Mouse (Mus musculus): ENCODE measurements at regions not wholly inside any gene's neighbourhood (a gene's known extent, or its start where the extent isn't known, plus 50 kb on each side); places are given as distances from the start of the nearest gene placed in this dataset.

- no peak for DNase-seq
Measured at GRCm38 (mm10) chr1:130309746-130310145, 113.1 kb downstream of the Cd55b start.

DNA sequence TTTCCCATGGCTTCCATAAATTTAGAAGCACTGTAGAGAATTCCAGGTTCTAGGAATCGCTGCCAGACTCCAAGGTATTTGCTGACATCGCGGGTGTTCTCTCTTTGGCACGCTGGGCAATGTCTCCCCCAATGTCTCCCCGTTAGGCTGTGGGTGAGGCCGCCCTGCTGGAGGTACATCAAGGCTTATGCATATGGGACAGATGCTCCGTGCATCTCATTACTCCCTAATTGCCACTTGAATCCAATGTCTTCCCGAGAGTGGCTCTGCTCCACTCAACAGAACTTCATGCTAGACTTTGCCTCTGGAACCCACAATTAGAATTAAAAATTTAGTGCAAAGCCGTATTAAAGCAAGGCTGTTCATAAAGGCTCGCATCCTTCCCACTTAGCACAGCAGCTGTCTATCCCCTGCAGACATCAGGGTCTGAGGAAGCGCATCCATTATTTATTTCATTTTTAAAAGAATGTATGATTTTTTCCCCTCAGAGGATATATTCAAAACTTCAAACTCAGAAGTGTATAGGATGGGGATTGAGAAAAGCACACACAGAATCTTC lies 120.9 kb downstream of the Cd55b start:
- DNase-seq: no peak

- DNase-seq: peak; percentile 29
Measured at GRCm38 (mm10) chr1:130300065-130300815, 122.6 kb downstream of the Cd55b start.

DNA sequence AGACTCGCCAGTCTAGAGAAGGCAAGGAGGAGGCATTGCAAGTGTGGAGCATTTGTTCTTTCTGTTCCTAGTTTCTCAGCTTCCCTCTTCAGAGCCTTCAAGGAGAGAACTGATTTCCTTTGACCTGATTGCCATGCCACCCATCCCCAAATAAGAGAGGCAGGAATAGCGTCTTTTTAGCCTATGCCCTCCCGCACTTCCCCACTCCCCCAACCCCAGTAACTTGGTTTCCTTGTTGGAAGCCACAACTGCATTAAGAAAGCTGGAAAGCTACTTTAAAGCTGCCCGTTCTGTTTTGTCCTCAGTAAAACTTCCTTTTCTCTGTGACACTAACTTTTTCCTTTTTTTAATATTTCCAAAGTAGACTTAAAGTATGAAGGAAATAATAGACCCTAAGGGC lies 123.2 kb downstream of the Cd55b start:
- DNase-seq: no peak

DNA sequence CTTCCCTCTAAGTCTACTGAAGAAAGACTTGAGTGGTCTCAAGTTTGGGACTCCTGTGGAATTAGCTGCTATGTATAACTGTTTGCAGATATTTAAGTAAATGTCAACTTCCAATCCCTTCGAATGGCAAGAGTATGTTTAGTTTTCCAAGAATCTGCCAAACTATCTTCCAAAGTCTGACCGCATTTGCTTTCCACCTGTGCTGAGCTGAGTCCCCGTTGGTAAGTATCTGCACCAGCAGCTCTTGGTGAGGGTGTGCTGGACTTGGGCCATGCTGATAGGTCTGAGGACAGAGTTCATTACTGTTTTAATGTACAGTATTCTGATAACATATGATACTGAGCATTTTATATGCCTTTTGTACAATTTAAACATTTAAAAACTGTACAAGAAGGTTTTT lies 123.7 kb downstream of the Cd55b start:
- no peak for DNase-seq

GRCm38 (mm10) chr1:130298636-130299035 lies 124.2 kb downstream of the Cd55b start:
- no peak for DNase-seq

DNA sequence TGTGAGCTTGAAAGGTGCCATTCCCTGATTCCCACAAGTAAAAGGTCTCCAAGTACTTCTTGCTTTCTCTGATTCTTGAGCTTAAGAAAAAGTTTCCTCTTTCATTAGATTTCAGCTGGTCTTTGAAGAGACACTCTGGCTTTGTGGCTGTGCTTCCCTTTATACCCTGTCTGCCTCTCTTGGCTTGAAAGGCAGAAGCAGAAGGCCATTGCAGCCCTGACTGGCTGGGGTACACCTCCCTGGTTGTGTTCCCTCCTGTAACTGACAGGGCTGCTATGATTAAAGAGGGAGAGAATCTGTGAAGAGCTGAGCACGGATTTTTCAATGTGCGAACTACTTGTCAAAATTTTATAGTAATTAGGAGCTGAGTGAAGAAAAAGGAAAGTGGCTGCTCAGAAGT lies 125.3 kb downstream of the Cd55b start:
- DNase-seq: no peak

DNA sequence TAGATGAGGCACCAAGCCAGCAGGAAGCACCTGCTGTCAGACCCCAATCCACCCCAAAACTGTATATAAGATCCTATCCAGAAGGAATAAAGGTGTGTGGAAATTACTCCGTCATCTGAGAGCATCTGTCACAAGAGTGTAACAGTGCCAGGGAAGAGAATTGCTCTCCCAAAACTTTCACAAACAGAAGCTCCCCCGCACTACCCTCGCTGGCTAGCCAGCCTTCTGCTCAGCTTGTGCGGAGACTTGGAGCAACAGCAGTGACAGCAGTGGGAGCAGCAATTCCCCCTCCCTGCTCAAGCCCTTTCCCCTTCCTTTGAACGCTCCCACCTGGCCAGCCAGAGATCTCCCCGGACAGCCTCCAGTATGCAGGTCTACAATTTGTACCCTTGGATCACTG lies 136.9 kb downstream of the Cd55b start:
- no peak for DNase-seq

DNA sequence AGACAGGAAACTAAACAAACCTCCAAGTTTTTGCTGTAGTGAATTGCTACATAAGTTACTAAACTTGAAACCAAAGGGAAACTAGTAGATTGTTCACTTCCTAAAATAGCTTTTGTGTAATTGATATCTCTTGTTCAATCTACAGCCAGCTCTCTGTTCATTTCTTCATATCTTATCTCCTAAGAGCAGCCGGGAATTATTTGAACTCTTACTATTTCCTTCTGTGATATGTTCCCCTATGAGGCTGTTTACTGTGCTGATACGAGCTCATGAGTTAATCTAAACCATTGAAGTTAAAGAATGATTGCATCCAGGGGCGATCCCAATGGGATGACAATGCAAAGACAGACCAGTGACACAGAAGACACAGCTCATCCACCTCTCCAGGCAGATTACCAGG lies 140.7 kb downstream of the Cd55b start:
- no peak for DNase-seq

DNA sequence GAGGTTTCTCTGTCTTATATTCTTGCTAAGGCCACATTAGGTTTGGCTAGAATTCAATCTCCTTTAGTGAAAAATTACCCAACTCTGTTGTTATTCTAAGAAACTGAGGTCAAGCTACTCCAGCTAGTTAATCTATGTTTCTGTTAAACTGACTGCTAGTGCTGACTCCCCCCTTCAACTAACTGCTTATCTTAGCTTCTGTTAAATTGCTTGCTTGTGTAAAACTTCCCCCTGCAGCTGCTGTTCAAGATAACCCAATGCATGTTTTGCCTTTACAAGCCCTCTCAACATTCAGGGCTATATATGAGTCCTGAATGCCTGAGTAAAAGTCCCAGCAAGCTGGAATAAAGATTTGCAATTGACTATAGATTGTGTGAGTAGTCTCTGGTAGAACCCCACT lies 143.6 kb downstream of the Cd55b start:
- no peak for DNase-seq

DNA sequence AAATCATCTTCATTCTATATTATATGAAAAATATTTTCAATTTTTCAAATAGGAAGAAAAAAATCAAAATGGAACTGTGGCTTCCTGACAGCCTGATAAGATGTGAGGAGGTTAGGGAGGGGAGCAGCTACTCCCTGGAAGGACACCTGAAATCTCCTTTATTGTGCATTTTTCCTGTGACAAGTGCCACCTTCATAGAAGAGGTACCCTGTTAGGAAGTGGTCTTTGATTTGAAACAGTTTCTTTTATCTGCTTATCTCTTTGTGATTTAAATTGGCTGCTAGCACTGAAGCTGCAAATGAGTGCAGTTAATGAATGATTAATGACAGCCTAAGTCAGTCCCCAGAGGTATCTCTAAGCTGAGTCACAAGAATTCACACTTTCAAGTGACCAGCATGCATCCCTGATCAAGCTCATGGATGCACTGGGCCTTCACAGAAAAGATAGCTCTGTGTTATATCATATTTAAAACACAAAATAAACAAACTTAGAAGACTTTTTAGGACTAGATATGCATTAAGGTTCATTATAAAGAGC lies 144.7 kb downstream of the Cd55b start:
- no peak for DNase-seq

GRCm38 (mm10) chr1:130276885-130277284 lies 145.9 kb downstream of the Cd55b start:
- no peak for DNase-seq

DNA sequence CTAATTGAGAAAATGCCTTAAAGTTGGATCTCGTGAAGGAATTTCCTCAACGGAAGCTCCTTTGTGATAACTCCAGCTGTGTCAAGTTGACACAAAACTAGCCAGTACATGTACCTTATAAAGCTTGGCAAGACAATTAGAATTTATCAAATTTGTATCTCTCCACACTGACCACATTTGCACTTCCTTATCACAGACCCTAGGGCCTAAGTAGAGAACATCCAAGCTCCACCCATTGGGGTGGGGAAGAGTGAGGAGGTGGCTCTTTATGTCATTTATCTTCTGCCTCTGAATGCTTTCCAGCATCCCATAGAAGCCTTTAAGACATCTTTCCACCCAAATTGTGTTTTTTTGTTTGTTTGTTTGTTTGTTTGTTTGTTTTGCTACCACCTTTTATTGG lies 146.8 kb downstream of the Cd55b start:
- DNase-seq: no peak

DNA sequence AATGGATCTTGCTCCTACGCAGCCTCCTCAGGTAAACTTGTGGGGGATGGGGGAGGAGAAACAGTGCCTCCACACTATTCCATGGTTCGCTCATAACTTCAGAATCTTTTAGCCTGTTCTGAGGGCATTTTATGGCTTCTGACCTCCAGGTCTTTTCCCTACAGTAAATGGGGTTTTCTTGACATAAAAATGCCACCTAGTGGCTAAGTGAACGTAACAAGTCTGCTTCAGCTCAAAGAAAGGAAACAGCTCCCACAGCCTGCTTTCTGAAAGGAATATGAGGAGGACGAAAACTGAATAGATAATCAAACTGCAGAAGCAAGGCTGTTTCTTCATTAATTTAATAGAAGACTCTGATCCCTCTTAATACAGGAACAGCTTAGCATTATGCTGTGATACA lies 148.3 kb downstream of the Cd55b start:
- no peak for DNase-seq

GRCm38 (mm10) chr1:130270457-130270856 lies 152.4 kb downstream of the Cd55b start:
- no peak for DNase-seq

Measured in adrenal gland, postnatal 10 days (tissue).